Mouse (Mus musculus) adrenal gland (tissue): ENCODE data around the gene Lce1l.
"Not testable (repeated sequence)": the region's sequence is repeated elsewhere in the genome, so short reads cannot be mapped to it uniquely, and the experiment has no call there.

Experiments
- intact Hi-C: fragments of 180-260 bp; cut with DNase I; formaldehyde crosslinking; loops from one replicate; pipeline ENCODE4 v1.15.1; 2025
- long read RNA-seq, 2 experiments: library from polyadenylated mRNA; unstranded; transcript quantifications; one replicate each; pipeline ENCODE4 v2.0.0; 2020; ENCODE audit warnings: borderline replicate concordance in 1 of 2; ENCODE audit not compliant: insufficient replicate concordance in 1 of 2

Lce1l gene
- long read RNA-seq, experiment 1 = 0 reads
- long read RNA-seq, experiment 2 = 0 reads

DNA sequence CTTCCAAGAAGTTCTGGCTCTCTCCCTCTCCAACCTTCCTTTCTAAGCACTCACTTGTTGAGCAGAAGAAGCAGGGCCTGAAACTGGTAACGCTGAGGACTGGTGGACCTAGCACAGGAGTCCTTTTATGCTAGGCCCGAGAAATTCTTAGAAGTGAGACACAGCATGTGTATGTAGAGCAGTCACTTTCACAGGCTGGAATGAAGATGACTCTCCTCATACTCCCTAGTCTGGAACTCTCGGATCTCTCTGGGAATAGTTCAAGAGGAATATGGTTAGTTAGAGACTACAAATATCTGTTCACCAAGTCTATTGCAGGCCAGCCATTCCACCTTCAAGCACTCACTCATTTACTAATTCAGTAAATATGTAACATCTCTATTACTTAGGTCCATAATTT is at the start of gene Lce1l:
Gene Lce1l (minus strand): TSS at position 101 of the 400 bp plus-strand sequence.
- intact Hi-C loops = no loop called here

DNA sequence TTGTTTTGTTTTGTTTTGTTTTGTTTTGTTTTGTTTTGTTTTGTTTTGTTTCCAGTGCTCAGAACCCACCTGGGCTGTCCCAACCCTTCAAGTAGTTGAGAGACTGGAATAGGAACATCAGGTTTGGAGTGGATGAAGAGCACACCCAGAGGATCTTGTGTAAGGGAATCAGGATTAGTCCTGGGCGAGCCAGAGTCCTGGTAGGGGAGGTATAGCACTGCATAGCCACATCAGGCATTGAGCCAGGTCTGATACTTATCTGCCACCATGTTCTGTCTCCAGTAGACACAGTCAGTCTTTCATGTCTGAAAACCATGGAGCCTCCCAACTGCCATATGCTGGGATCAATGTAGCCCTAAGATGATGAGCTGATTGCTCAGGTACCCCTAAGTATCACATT is 43.4 kb upstream of the Lce1l start:
- intact Hi-C loops = no loop called here

DNA sequence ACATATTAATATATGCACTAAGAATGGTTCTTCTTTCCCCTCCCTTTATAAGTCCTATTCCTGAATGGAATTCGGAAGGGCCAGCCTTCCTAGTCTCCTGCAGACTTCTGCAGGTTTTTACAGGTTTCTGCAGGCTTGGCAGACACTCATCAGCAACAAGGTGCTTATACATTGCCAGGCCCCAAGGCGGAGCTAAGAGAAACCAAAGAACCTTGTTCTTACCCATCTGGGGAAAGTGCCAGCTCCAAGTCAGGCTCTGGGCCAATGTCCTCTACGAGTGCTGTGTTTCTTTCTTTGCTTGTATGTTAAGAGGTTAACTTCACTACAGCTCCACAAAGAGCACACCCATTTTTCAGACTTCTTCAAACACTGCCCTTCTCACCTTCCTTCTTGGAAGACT is 43.0 kb upstream of the Lce1l start:
- intact Hi-C loops = no loop called here

DNA sequence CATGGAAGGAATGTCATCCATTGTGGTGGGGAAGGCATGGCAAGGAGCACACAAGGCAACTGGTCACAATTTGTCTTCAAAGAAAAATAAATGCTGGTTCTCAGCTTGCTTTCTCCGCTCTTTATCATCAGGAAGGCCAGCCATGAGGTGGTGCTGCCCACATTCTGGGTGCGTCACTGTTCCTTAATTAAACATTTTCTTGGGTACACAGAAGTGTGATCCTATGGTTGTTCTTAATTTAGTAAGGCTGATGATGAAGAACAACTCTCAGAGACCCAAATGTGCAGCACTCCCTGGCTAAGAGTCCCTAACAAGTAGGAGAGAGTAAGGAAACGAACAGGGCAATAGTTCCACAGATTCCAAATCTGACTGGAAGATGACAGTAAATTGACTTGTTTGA is 23.1 kb upstream of the Lce1l start:
- intact Hi-C loops = no loop called here

DNA sequence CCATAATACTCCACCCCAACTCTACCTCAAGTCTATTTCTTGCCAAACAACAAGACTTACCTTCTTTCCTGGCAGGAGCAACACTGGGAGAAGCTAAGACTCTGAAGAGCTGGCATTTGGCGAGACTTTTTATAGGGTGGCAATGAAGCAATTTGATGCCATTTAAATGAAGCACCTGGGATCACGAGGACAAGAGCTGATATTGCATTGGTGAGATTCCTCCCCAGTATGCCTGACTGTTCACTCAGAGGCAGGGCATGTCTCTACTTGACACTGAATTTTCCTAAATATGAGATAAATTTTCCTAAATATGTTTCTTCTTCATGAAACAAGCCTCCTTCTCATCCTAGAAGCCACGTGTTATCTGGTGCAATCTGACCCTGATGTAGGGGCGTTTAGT is 19.0 kb upstream of the Lce1l start, which contains the start of gene 2310050C09Rik:
Gene 2310050C09Rik (minus strand): TSS at position 101 of the 400 bp plus-strand sequence.
- intact Hi-C loops = no loop called here

DNA sequence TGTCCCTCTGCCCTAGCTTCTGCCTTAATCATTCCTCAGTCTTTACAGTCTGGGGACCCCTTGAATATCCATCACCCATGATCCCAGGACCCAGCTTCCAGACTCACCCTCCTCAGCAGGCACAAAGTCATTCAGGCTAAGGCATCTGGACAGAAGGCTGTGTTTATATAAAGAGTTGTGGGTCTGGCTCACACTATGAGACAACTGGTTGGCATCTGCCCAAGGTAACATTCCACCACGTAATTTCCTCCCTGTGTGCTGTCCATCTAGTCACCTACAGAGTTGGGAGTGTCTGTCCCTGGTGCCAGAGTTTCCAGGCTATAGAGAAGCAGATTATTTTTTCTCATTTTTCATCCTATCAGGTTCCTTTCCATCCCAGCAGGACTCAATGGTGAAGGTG is 24.0 kb downstream of the Lce1l start, which contains the start of gene Kprp:
Gene Kprp (minus strand): TSS at position 140 of the 400 bp plus-strand sequence.
- intact Hi-C loops = no loop called here

DNA sequence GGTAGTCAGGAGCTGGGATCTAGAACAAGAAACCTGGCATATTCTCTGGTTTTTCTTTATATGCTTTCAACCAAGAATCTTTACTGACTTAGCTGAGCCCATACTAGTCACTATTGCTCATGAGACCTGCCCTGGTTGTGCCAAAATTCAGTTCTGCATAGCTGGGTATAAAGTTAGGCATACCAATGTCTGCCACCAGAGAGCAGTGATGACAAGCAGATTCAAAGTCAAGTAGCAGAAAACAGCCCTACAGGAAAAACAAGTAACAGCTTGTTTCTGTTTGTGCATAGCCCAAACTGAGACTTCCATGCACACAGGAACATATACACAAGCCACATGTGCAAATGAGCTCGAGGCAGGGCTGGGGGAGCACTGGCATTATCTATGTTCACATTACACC is 25.3 kb downstream of the Lce1l start:
- intact Hi-C loops = no loop called here

DNA sequence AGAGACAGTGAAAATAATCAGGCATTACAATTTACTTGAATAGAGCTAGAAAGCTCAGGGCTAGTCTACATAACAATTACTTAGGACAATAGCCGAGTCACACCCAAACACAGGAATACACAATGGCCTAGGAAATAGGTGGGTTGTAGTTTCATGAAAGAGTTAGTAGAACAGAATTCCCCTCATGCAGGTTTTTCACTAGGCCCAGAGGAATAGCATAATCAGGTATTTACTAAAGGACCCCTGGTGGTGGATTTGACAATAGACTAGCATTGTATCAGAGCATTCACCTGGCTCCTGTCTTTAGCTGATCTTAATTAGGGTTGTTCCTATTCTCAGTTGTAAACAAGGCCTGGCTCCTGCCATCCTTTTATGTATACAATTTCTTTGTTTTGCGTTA is 35.0 kb downstream of the Lce1l start:
- intact Hi-C loops = not testable (repeated sequence)

DNA sequence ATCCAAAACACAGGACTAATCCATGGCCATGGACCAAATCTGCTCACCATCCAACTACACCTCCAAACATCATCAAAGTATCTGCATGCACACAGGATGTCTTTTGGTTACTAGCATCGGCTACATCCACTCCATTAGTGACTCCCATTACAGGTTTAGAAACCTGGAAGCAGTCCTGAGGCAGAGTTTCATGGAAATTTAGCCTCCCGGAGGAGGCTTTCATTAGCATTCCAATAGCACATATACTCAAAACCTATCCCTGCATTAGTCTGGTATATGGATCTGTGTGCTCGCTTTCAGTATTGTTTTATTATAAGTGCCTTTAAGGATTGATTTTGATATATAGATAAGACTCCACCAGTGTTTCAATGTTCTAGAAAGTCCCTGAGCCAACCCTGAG is 35.5 kb downstream of the Lce1l start:
- intact Hi-C loops = no loop called here

DNA sequence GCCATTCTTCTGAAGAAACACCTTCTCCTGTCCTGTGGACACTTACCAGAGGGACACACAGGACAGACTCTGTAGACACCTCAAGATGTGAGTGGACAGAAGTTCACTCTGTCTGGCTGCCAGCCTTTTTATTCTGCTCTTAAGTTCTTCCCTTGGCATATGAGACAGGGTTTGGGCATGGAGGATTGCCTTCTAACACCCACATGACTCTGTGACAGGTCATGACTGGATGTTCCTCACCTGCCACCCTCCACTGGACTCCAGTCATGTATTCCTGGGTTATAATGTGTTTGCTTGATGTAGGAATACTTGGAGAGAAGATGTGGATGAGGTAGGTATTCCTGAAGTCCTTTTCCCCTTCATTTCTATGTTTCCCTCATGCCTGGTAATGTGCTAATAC is 43.3 kb downstream of the Lce1l start, which contains the start of gene Lce1k:
Gene Lce1k (minus strand): TSS at position 101 of the 400 bp plus-strand sequence.
- intact Hi-C loops = no loop called here
